Mouse (Mus musculus): ENCODE results near the gene Dzank1. TPM values are rescaled to one million over a fixed set of nuclear protein-coding genes. Genes with fewer than 3 reads are reported as not detected.

Gene Dzank1
- total RNA-seq (2015; ENCODE audit: low replicate concordance) (not detected in 2 replicates), total RNA-seq (2017; ENCODE audit: low replicate concordance) (0.14 TPM in 1 of 2 replicates, not detected in the other)

GRCm38 (mm10) chr2:144526981-144527820 lies at the start of gene Dzank1, which contains the start of gene Polr3f:
TSS of gene Dzank1 (minus strand) at chr2:144527414.
TSS of gene Polr3f (plus strand) at chr2:144527718.
- ATAC-seq (replicated peaks; ENCODE audit: low FRiP score, poor library complexity, severe bottlenecking): peak; percentile 99

GRCm38 (mm10) chr2:144555820-144556552 lies 28.8 kb upstream of the Dzank1 start, which contains the start of gene Sec23b:
TSS of gene Sec23b (plus strand) at chr2:144556229.
- ATAC-seq (replicated peaks; ENCODE audit: low FRiP score, poor library complexity, severe bottlenecking): peak; percentile 97

DNA sequence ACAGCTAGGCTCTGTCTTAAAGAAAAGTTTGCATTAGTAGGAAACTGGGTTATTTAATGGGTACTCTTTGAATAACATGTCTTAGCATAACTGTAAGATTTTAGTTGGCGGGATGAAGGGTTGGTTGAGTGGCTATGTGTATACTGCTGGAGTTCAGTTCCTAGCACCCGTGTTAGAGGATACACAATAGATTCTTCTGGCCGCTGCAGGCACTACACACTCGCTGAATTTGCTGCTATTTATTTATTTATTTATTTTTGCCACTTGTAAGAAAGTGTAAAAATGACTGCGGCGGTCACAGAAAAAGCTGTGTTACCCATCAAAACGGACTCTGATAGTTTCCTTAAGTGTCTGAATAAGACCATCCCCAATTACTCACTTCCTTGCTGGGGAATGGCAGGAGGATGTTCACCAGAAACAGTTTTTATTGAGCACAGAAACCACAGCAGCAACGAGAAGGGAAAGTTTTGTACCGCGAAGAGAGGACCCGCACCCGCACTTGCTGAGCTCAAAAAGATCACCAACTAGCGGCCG lies 28.1 kb upstream of the Dzank1 start:
- ATAC-seq (replicated peaks; ENCODE audit: low FRiP score, poor library complexity, severe bottlenecking): peak; percentile 6; the same call in 1 of the 2 replicates

DNA sequence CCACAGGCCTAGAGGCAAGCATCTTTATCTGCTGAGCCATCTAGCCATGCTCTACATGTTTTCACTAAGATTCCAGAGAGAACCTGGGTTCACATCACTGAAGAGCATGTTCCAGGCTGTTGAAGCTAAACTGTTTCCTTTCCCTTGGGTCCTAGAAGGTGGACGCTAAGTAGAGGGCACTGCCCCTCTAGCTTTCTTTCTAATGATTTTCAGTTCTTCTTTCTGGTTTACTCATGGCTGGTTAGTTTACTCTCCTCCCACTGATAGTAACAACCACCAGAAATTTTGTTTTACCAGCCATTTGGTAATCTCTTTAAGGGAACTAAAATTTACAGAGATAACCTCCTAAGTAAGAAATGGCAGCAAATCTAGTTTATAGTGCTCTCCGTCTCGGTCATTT lies 26.7 kb upstream of the Dzank1 start:
- ATAC-seq (replicated peaks; ENCODE audit: low FRiP score, poor library complexity, severe bottlenecking): no peak

DNA sequence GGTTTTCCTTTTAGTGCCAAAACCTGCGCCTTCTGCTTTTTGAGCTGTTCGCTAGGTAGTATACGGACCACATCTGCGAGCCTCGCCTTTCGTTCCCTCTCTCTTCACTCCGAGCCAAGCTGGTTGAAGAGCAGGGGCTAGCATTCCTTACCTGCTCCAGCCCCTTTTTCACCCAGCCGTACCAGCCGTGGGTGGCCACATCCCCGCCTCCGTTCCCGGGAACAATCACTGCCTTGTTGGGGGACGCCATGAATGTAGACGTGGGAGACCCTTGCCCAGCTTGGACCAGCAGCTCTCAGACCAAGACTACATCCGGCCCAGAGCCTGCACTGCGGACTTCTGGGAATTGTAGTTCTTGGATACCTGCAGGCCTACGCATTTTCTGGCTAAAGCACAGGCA lies 23.3 kb upstream of the Dzank1 start, which contains the start of gene Rbbp9:
Gene Rbbp9 (minus strand): TSS at position 341 of the 400 bp plus-strand sequence.
- 0 out of 2 replicates have a peak, but pooled peaks have one; percentile 26 for ATAC-seq (replicated peaks; ENCODE audit: low FRiP score, poor library complexity, severe bottlenecking)

GRCm38 (mm10) chr2:144547559-144547958 lies 20.3 kb upstream of the Dzank1 start:
- no peak for ATAC-seq (replicated peaks; ENCODE audit: low FRiP score, poor library complexity, severe bottlenecking)

DNA sequence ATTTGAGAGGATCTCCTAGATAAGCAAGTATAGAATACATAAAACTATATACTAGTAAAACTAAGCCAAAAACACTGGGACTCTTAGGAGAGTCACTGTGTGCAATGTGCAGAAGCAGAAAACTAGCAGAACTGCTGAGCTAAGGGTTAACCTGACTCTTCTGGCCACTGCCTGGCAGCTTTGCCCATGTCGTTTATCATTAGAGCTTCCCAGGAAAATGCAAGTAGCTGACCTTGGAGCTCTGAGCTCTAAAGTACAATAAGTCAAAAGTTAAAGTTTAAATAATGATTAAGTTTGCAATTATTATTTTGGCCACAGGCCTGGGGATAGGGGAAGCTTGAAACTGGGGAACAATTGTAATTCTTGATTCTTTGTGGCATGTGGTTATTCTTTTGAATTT lies 18.3 kb upstream of the Dzank1 start:
- ATAC-seq (replicated peaks; ENCODE audit: low FRiP score, poor library complexity, severe bottlenecking): no peak

- no peak for ATAC-seq (replicated peaks; ENCODE audit: low FRiP score, poor library complexity, severe bottlenecking)
Observed at GRCm38 (mm10) chr2:144545061-144545460, 17.8 kb upstream of the Dzank1 start.

DNA sequence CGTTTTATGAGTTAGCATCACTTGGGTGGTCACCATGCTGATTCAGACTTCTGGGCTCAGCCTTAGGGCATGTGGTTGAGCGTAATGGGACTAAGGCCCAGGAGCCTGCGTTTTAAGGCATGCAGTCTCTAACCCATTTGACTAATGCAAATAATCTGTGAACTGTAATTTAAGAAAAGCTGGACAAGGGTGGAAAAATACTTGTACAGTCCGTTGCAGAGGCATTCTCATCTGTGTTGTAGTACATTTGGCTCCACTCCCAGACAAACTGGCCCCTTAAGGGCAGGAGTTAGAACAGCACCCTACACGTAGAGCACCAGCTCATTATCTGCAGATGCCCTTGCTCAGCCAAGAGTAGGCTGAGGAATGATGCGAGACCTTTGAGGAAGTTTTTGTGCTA lies 17.4 kb upstream of the Dzank1 start:
- no peak for ATAC-seq (replicated peaks; ENCODE audit: low FRiP score, poor library complexity, severe bottlenecking)

GRCm38 (mm10) chr2:144543670-144544069 lies 16.5 kb upstream of the Dzank1 start:
- no peak for ATAC-seq (replicated peaks; ENCODE audit: low FRiP score, poor library complexity, severe bottlenecking)

- no peak for ATAC-seq (replicated peaks; ENCODE audit: low FRiP score, poor library complexity, severe bottlenecking)
Observed at GRCm38 (mm10) chr2:144541246-144541645, 14.0 kb upstream of the Dzank1 start.

DNA sequence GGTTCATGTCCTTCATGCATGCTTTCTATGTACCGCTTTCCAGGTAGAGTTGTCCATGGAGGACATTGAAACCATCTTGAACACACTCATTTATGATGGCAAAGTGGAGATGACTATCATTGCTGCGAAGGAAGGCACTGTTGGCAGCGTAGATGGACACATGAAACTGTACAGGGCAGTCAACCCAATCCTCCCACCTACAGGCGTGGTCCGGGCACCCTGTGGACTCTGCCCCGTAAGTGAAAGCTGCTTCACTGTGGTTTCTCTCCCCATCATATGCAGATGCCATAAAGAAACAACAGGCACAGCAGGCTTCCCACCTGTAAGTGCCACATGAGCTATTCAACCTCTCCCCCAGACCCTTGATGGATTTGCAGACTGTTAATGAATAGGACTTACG lies 9.9 kb upstream of the Dzank1 start:
- ATAC-seq (replicated peaks; ENCODE audit: low FRiP score, poor library complexity, severe bottlenecking): no peak

GRCm38 (mm10) chr2:144527821-144528174 lies 584 bp upstream of the Dzank1 start:
- no peak; the same call in 1 of the 2 replicates for ATAC-seq (replicated peaks; ENCODE audit: low FRiP score, poor library complexity, severe bottlenecking)

DNA sequence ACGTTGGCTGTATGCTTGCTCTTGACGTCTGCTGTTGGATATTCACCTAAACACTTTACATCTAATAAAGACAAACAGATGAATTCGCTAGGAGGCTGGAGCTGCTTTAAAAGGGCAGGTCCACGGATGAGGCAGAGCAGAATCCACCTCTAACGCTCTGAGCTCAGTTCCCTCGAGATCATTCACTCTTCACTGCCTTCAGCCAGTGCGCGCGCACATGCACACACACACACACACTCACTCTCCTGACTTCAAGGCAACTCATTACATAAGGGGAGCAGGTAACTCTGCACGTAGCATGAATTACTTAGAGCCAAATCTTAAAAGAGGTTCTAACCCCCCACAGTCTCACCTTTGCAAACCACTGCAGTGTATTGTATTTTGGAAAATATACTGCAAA lies 1.4 kb downstream of the Dzank1 start:
- no peak for ATAC-seq (replicated peaks; ENCODE audit: low FRiP score, poor library complexity, severe bottlenecking)

- ATAC-seq (replicated peaks; ENCODE audit: low FRiP score, poor library complexity, severe bottlenecking): no peak
Observed at GRCm38 (mm10) chr2:144519772-144520171, 7.4 kb downstream of the Dzank1 start.

GRCm38 (mm10) chr2:144514619-144515018 lies 12.6 kb downstream of the Dzank1 start:
- ATAC-seq (replicated peaks; ENCODE audit: low FRiP score, poor library complexity, severe bottlenecking): no peak

DNA sequence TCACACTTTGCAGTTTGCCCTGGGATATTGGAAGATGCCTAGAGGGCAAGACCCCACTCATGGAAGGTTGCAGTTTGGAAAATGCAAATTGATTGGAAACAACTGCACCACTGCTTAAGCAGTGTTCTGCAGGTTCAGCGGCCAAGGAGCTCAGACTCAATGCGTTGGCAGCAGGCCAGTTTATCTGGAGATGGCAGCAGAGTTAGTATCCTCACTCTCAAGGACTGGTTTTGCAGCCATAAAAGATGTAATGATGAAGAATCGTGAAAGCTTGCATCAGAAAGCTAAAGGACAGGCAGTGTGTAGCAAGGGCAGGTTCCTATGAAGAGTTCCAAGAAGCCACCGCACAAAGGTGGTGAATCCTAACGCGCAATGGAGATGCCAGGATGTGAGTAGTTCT lies 25.1 kb downstream of the Dzank1 start:
- ATAC-seq (replicated peaks; ENCODE audit: low FRiP score, poor library complexity, severe bottlenecking): no peak

DNA sequence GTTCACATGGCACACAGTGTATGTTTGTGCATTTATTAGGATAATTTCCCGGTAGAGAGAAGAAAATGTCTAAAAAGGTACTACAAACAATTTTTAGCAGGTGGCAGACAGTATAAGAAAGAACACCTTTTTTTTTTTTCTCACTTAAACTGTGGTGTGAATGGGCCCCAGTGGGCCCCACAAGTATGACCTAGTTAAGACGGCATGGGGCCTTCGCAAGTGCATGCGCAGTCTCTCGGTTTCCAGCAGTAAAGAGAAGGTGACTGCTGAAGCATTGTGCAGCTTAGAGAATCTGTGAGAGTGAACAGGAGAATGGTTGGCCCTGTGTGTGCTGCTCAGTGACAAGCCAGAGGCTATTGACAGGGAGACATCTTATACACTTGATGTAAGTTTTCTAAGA lies 37.9 kb downstream of the Dzank1 start:
- ATAC-seq (replicated peaks; ENCODE audit: low FRiP score, poor library complexity, severe bottlenecking): no peak

DNA sequence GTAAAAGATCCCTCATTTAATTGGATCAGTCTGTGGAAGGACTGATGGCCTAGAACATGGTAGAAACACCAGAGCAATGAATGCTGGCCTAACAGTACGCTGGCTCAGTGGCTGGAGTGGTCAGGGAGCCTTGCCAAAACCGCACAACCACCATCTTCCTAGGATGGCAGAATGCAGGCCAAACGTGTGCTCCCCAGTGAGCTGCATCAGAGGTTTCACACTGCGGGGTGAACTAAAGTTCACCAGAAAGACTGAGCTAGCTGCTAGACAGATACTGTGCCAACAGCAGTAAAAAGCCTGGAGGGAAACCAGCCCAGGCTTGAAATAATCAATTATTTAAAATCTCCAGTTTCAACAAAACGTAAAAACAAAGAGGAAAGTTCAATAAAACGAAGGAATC lies 39.7 kb downstream of the Dzank1 start:
- ATAC-seq (replicated peaks; ENCODE audit: low FRiP score, poor library complexity, severe bottlenecking): no peak

GRCm38 (mm10) chr2:144485439-144485838 lies 41.8 kb downstream of the Dzank1 start:
- no peak for ATAC-seq (replicated peaks; ENCODE audit: low FRiP score, poor library complexity, severe bottlenecking)
